Mouse (Mus musculus) cerebellum, adult 18-20 months (tissue): ENCODE results near the gene Tmem200b.

Experiments used
- DNase-seq, 2 experiments: peaks; one replicate each; pipeline ENCODE4 v3.0.0; 2021

The Tmem200b gene

GRCm38 (mm10) chr4:131911521-131911920 lies 10.1 kb upstream of the Tmem200b start:
- no peak for DNase-seq

GRCm38 (mm10) chr4:131913526-131913925 lies 8.0 kb upstream of the Tmem200b start:
- no peak for DNase-seq

GRCm38 (mm10) chr4:131914046-131914643 lies 7.4 kb upstream of the Tmem200b start:
- DNase-seq = no peak

- DNase-seq = no peak
Observed at GRCm38 (mm10) chr4:131914891-131915469, 6.6 kb upstream of the Tmem200b start.

GRCm38 (mm10) chr4:131915821-131916328 lies 5.7 kb upstream of the Tmem200b start:
- DNase-seq = no peak

- DNase-seq = peak; percentile 57 to 69
Observed at GRCm38 (mm10) chr4:131916425-131916824, 5.1 kb upstream of the Tmem200b start.

- no peak for DNase-seq
Observed at GRCm38 (mm10) chr4:131917010-131917555, 4.5 kb upstream of the Tmem200b start.

- DNase-seq = no peak
Observed at GRCm38 (mm10) chr4:131918026-131918533, 3.5 kb upstream of the Tmem200b start.

- DNase-seq = no peak
Observed at GRCm38 (mm10) chr4:131918711-131919500, 2.7 kb upstream of the Tmem200b start.

GRCm38 (mm10) chr4:131919506-131920140 lies 1.9 kb upstream of the Tmem200b start:
- DNase-seq = no peak

- DNase-seq = no peak
Observed at GRCm38 (mm10) chr4:131920141-131920594, 1.4 kb upstream of the Tmem200b start.

- DNase-seq = peak in 1 of 2 experiments; percentile 33
Observed at GRCm38 (mm10) chr4:131920595-131921351, 798 bp upstream of the Tmem200b start.

- no peak for DNase-seq
Observed at GRCm38 (mm10) chr4:131922404-131922803, 833 bp downstream of the Tmem200b start.

GRCm38 (mm10) chr4:131924096-131924810 lies 2.7 kb downstream of the Tmem200b start:
- DNase-seq = no peak

GRCm38 (mm10) chr4:131929146-131929545 lies 7.6 kb downstream of the Tmem200b start:
- DNase-seq = no peak

- no peak for DNase-seq
Observed at GRCm38 (mm10) chr4:131939459-131939858, 17.9 kb downstream of the Tmem200b start.

GRCm38 (mm10) chr4:131940846-131941245 lies 19.3 kb downstream of the Tmem200b start:
- peak; percentile 31 to 43 for DNase-seq

GRCm38 (mm10) chr4:131947848-131948247 lies 26.3 kb downstream of the Tmem200b start:
- DNase-seq = no peak

GRCm38 (mm10) chr4:131949903-131950302 lies 28.3 kb downstream of the Tmem200b start:
- no peak for DNase-seq

- no peak for DNase-seq
Observed at GRCm38 (mm10) chr4:131950657-131951056, 29.1 kb downstream of the Tmem200b start.

GRCm38 (mm10) chr4:131957161-131957560 lies 35.6 kb downstream of the Tmem200b start:
- DNase-seq = no peak
